Mouse (Mus musculus) ES-E14 (cell line): ENCODE results near the gene Idi1. TPM values are rescaled to one million over a fixed set of nuclear protein-coding genes. Genes with fewer than 3 reads are reported as not detected.

ENCODE experiments used
- DNase-seq: peaks from one replicate; pipeline ENCODE4 v3.0.0-alpha.2; 2013; ENCODE audit warnings: low read depth, low spot score
- H3K27ac ChIP-seq: 2 replicates; pipeline ENCODE4 v1.5.1; 2012; ENCODE audit warnings: low read depth, mild to moderate bottlenecking, low read length, moderate library complexity, mixed read lengths; ENCODE audit not compliant: poor library complexity, insufficient read depth, severe bottlenecking
- H3K36me3 ChIP-seq: 2 replicates; pipeline ENCODE4 v1.6.1; 2012; ENCODE audit warnings: mild to moderate bottlenecking, low read length, moderate library complexity, mixed read lengths; ENCODE audit not compliant: control insufficient read depth, poor library complexity, insufficient read depth, severe bottlenecking
- H3K4me1 ChIP-seq, 2 experiments: fragments of 150-350 bp in 1 of 2; sonication (generic) in 1 of 2; 2 replicates each; pipeline ENCODE4 v1.6.1; 2012; ENCODE audit warnings: low read length in 2 of 2, mild to moderate bottlenecking in 1 of 2, mixed read lengths in 1 of 2; ENCODE audit not compliant: control insufficient read depth in 2 of 2, insufficient read depth in 2 of 2, poor library complexity in 1 of 2
- H3K4me3 ChIP-seq, 2 experiments: fragments of 150-350 bp in 1 of 2; sonication (generic) in 1 of 2; 2 replicates each; pipeline ENCODE4 v1.5.1; 2012; ENCODE audit warnings: low read length in 2 of 2, low read depth in 1 of 2, mild to moderate bottlenecking in 1 of 2, mixed read lengths in 1 of 2; ENCODE audit not compliant: insufficient read depth in 1 of 2, poor library complexity in 1 of 2, severe bottlenecking in 1 of 2
- H3K9ac ChIP-seq: 2 replicates; pipeline ENCODE4 v1.6.1; 2012; ENCODE audit warnings: low read depth, mild to moderate bottlenecking, low read length, mixed read lengths; ENCODE audit not compliant: poor library complexity, insufficient read depth, severe bottlenecking
- H3K9me3 ChIP-seq: fragments of 150-350 bp; sonication (generic); 2 replicates; pipeline ENCODE4 v1.6.1; 2012; ENCODE audit warnings: low read depth, mild to moderate bottlenecking, low read length; ENCODE audit not compliant: control insufficient read depth, insufficient read depth
- CHD2 ChIP-seq: IDR thresholded peaks from 2 replicates; pipeline ENCODE4 v1.6.1; 2014; ENCODE audit warnings: mild to moderate bottlenecking, low read depth, low read length, inconsistent platforms
- HCFC1 ChIP-seq: IDR thresholded peaks from 2 replicates; pipeline ENCODE4 v1.6.1; 2012; ENCODE audit warnings: low read length, inconsistent platforms, borderline replicate concordance; ENCODE audit not compliant: insufficient read depth
- MAFK ChIP-seq: IDR thresholded peaks from 2 replicates; pipeline ENCODE4 v1.6.1; 2014; ENCODE audit warnings: mild to moderate bottlenecking, low read depth, low read length, inconsistent platforms; ENCODE audit not compliant: insufficient read depth
- ZC3H11A ChIP-seq: IDR thresholded peaks from 2 replicates; pipeline ENCODE4 v1.6.1; 2012; ENCODE audit warnings: low read depth, mild to moderate bottlenecking, inconsistent platforms, low read length, borderline replicate concordance
- ZNF384 ChIP-seq: IDR thresholded peaks from 2 replicates; pipeline ENCODE4 v1.6.1; 2012; ENCODE audit warnings: low read depth, low read length, inconsistent platforms
- in situ Hi-C, 2 experiments: fragments of 600-800 bp; cut with MboI; formaldehyde crosslinking; loops; one replicate each; pipeline ENCODE4 v1.15.1; 2025; ENCODE audit warnings: low sequenced_read_pairs in 2 of 2, inconsistent platforms in 1 of 2; ENCODE audit not compliant: unreplicated experiment in 2 of 2
- total RNA-seq: library from RNA; depleted of rRNA; stranded (reverse); fragments of 300-350 nt; gene quantifications from 2 replicates; pipeline ENCODE4 v1.2.3, GENCODE M21; 2012; rRNA removed

Idi1 gene
- total RNA-seq = 23.8 and 31.5 TPM in 2 replicates

GRCm38 (mm10) chr13:8885445-8886184, at the start of gene Idi1:
TSS of gene Idi1 (plus strand) at chr13:8885501.
- H3K9ac ChIP-seq = peak within 1 kb of the TSS; percentile 92
- TF ChIP-seq HCFC1 = 0 out of 2 replicates have a peak, but pooled peaks have one; percentile 27
- TF ChIP-seq MAFK = no peak
- no peak for TF ChIP-seq ZNF384
- TF ChIP-seq ZC3H11A = no peak
- TF ChIP-seq CHD2 = peak; percentile 29; the same call in 1 of the 2 replicates
- peak; percentile 97 for DNase-seq
- in situ Hi-C loops = no loop called here
- H3K36me3 ChIP-seq = peaks cover 10% of the 10 kb centered on the region
- H3K4me1 ChIP-seq = peaks cover 0 to 2% of the 10 kb centered on the region in 2 experiments; a peak in 1 of 4 replicates
- peak within 1 kb of the TSS; percentile 97 for H3K27ac ChIP-seq
- H3K9me3 ChIP-seq = no peaks in the 10 kb centered on the region
- peak within 1 kb of the TSS; percentile 89 to 98 for H3K4me3 ChIP-seq

- TF ChIP-seq ZNF384 (no peak), MAFK (no peak), ZC3H11A (no peak), CHD2 (no peak)
- Histone ChIP-seq H3K4me3 (no peak overlapping the region), H3K9me3 (no peaks in the 10 kb centered on the region), H3K36me3 (peaks cover 15% of the 10 kb centered on the region; the same call in 1 of the 2 replicates), H3K27ac (no peak overlapping the region), H3K9ac (no peak overlapping the region), H3K4me1 (no peaks in the 10 kb centered on the region)
- DNase-seq = no peak
- in situ Hi-C loops = no loop called here
Observed at GRCm38 (mm10) chr13:8838394-8838793, 46.9 kb upstream of the Idi1 start.

GRCm38 (mm10) chr13:8839111-8839510, 46.2 kb upstream of the Idi1 start:
- peaks cover 10% of the 10 kb centered on the region; the same call in 1 of the 2 replicates for H3K36me3 ChIP-seq
- DNase-seq = no peak
- TF ChIP-seq HCFC1 = no peak
- TF ChIP-seq ZNF384 = no peak
- TF ChIP-seq MAFK = no peak
- no peak for TF ChIP-seq CHD2
- no peak for TF ChIP-seq ZC3H11A
- H3K4me1 ChIP-seq = no peaks in the 10 kb centered on the region
- no peak overlapping the region for H3K27ac ChIP-seq
- in situ Hi-C loops = no loop called here
- no peak overlapping the region for H3K9ac ChIP-seq
- H3K9me3 ChIP-seq = no peaks in the 10 kb centered on the region
- no peak overlapping the region for H3K4me3 ChIP-seq

GRCm38 (mm10) chr13:8839937-8840336, 45.4 kb upstream of the Idi1 start:
- Histone ChIP-seq H3K27ac (no peak overlapping the region), H3K4me1 (no peaks in the 10 kb centered on the region), H3K9ac (no peak overlapping the region), H3K4me3 (no peak overlapping the region), H3K36me3 (peaks cover 10% of the 10 kb centered on the region; the same call in 1 of the 2 replicates), H3K9me3 (no peaks in the 10 kb centered on the region)
- no peak for DNase-seq
- in situ Hi-C loops = no loop called here
- TF ChIP-seq MAFK (no peak), ZC3H11A (no peak), ZNF384 (no peak)
